Mouse (Mus musculus) erythroblast, embryonic 14.5 days (primary cell): Measurements from ENCODE around the gene Abcf2.

Experiments used
- GATA1 ChIP-seq: IDR thresholded peaks from 2 replicates; pipeline ENCODE4 v1.6.1; 2012; ENCODE audit warnings: low read length, inconsistent platforms, mixed read lengths
- TAL1 ChIP-seq: IDR thresholded peaks from 3 replicates; pipeline ENCODE4 v1.6.1; 2012; ENCODE audit warnings: low read length, inconsistent platforms, mixed read lengths

- TF ChIP-seq GATA1 (no peak), TAL1 (no peak)
Measured at GRCm38 (mm10) chr5:24620116-24620515, 42.8 kb upstream of the Abcf2 start.
